Mouse (Mus musculus) C2C12 (cell line): Measurements from ENCODE around the gene Tekt1. TPM values are rescaled to one million over a fixed set of nuclear protein-coding genes. Genes with fewer than 3 reads are reported as not detected.
A peak's percentile ranks its signal among the peaks of the same experiment; 100 is the strongest.

ENCODE experiments used
- H3K27me3 ChIP-seq: one replicate; pipeline ENCODE4 v1.6.1; 2011; ENCODE audit not compliant: control insufficient read depth, insufficient read depth, insufficient read length
- H3K36me3 ChIP-seq: one replicate; pipeline ENCODE4 v1.6.1; 2011; ENCODE audit not compliant: control insufficient read depth, insufficient read depth
- H3K4me3 ChIP-seq: one replicate; pipeline ENCODE4 v1.5.1; 2011; ENCODE audit warnings: mild to moderate bottlenecking, control low read depth; ENCODE audit not compliant: poor library complexity, insufficient read depth, severe bottlenecking
- H3K79me2 ChIP-seq: one replicate; pipeline ENCODE4 v1.6.1; 2011; ENCODE audit not compliant: control insufficient read depth, insufficient read depth
- H3K79me3 ChIP-seq: one replicate; pipeline ENCODE4 v1.6.1; 2011; ENCODE audit warnings: low read depth, control low read depth
- H3ac ChIP-seq: one replicate; pipeline ENCODE3; 2011; ENCODE audit warnings: low read depth; ENCODE audit not compliant: control insufficient read depth, insufficient read length
- CEBPB ChIP-seq: IDR thresholded peaks from one replicate; pipeline ENCODE4 v1.6.1; 2011; ENCODE audit warnings: low read depth, mild to moderate bottlenecking, control low read depth, moderate library complexity
- CTCF ChIP-seq: IDR thresholded peaks from one replicate; pipeline ENCODE4 v1.5.1; 2011; ENCODE audit not compliant: control insufficient read depth, insufficient read depth, insufficient read length
- FOSL1 ChIP-seq: IDR thresholded peaks from one replicate; pipeline ENCODE4 v1.8.0; 2011; ENCODE audit warnings: mild to moderate bottlenecking, low read length; ENCODE audit not compliant: poor library complexity, insufficient read depth, severe bottlenecking
- MAX ChIP-seq: IDR thresholded peaks from one replicate; pipeline ENCODE4 v1.6.1; 2011; ENCODE audit warnings: mild to moderate bottlenecking, control low read depth
- MYOD1 ChIP-seq: IDR thresholded peaks from one replicate; pipeline ENCODE4 v1.6.1; 2011; ENCODE audit warnings: low read depth; ENCODE audit not compliant: control insufficient read depth, insufficient read length
- MYOG ChIP-seq: IDR thresholded peaks from one replicate; pipeline ENCODE4 v1.6.1; 2011; ENCODE audit not compliant: control insufficient read depth, insufficient read length; ENCODE audit errors: extremely low read depth
- USF1 ChIP-seq: IDR thresholded peaks from one replicate; pipeline ENCODE4 v1.6.1; 2011; ENCODE audit warnings: low read depth, mild to moderate bottlenecking, control low read depth, moderate library complexity
- long read RNA-seq, 2 experiments: library from polyadenylated mRNA; unstranded; transcript quantifications; one replicate each; pipeline ENCODE4 v2.0.0; 2019 to 2020
- polyA plus RNA-seq: library from polyadenylated mRNA; unstranded; fragments of >200 nt; fragmentation: generic; extraction: Trizol; gene quantifications from one replicate; pipeline ENCODE4 v1.2.1, GENCODE M21; 2012; ENCODE audit warnings: missing spikeins

Tekt1 gene
- polyA plus RNA-seq = not detected
- long read RNA-seq, experiment 1 = 0 reads
- long read RNA-seq, experiment 2 = 0 reads

DNA sequence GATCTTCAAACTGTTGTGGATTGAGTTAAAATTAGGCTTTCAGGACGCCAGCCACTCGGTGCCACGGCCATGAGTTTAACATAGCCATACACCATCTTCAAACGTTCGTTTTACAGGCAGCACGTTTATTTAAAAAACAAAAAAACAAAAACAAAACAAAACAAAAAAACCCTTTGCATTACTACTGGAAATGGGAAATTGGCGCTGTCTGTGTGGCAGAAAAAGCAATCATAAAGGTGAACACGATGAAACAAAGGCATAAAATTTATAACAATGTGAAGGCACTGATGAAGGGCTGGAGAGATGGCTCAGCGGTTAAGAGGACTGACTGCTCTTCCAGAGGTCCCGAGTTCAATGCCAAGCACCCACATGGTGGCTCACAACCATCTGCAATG lies at the start of gene Tekt1:
Tekt1 (minus strand) TSS at position 96 of the 395 bp plus-strand sequence.
- no peaks in the 10 kb centered on the region for H3K79me2 ChIP-seq
- TF ChIP-seq CTCF (no peak), CEBPB (no peak), MYOG (no peak), USF1 (no peak), FOSL1 (no peak), MYOD1 (no peak), MAX (no peak)
- H3ac ChIP-seq = no peak within 1 kb of the TSS

DNA sequence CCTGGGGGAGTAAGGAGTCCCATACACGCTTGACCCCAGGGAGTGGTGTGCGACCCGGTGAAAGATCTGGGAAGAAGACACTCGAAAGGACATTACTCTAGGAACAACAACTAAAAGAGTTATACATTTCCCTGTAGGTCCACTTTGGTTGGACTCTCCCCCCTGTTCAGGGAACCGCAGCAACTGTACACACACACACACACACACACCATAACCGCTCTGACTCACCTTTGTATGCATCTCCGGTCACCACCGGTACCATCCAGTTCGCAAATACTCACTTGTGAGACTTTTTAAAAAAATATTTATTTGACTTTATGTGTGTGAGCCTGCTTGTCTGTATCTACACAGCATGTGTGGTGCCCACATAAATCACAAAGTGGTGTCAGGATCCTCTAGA lies 49.7 kb upstream of the Tekt1 start:
- H3K4me3 ChIP-seq = no peak overlapping the region
- H3K36me3 ChIP-seq = no peaks in the 10 kb centered on the region
- TF ChIP-seq FOSL1 (no peak), CEBPB (no peak), CTCF (no peak), MAX (no peak), USF1 (no peak), MYOG (no peak)
- H3ac ChIP-seq = no peak overlapping the region
- peaks cover 80% of the 10 kb centered on the region for H3K27me3 ChIP-seq
- no peaks in the 10 kb centered on the region for H3K79me3 ChIP-seq
- H3K79me2 ChIP-seq = no peaks in the 10 kb centered on the region

More for the DNA sequence above, at the start of gene Tekt1:
- H3K27me3 ChIP-seq = peaks cover 41% of the 10 kb centered on the region
- H3K4me3 ChIP-seq = no peak within 1 kb of the TSS
- no peaks in the 10 kb centered on the region for H3K79me3 ChIP-seq
- H3K36me3 ChIP-seq = no peaks in the 10 kb centered on the region

DNA sequence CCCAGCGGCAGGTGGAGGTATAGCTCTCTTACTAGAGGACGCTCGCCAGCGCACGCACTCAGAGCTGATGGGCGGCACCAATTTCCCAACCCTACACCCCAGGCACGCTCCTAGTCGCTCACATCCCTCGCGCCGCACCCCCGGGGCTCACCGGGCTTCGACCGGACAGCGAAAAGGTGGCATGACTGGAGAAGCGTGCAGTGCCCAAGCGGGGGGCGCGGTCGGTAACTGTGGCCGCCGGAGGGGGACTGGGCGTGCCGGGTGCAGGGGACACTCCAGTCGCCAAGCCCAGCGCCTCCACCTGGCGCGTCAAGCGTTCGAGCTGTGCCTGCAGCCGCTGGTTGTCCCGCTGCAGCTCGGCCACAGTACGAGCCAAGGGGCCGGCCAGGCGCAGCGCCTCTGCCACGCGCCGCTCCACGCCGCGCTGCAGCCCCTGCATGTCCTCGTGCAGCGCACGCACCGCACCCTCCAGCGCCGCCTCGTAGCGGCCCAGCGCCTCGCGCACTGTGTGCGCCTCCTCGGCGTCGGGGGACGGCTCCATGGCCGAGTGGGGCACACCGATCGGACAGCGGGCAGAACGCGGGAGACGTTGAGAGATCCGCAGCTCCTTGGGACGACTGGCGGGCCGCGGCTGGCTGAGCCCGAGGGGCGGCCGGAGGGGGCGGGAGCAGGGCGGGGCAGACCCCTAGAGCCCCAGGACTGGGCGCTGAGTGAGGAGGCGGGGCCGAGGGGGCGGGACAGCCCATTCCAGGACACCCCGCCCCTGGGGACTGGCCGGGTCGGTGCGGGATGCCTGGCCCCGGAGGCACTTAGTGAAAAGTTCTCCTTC lies 49.1 kb upstream of the Tekt1 start, which contains the start of gene Smtnl2:
Smtnl2 (minus strand) TSS at position 621 of the 829 bp plus-strand sequence.
- Histone ChIP-seq H3ac (peak within 1 kb of the TSS; percentile 68), H3K4me3 (no peak within 1 kb of the TSS), H3K79me2 (no peaks in the 10 kb centered on the region), H3K27me3 (peaks cover 85% of the 10 kb centered on the region), H3K36me3 (no peaks in the 10 kb centered on the region), H3K79me3 (no peaks in the 10 kb centered on the region)
- TF ChIP-seq MYOG (no peak), USF1 (no peak)

DNA sequence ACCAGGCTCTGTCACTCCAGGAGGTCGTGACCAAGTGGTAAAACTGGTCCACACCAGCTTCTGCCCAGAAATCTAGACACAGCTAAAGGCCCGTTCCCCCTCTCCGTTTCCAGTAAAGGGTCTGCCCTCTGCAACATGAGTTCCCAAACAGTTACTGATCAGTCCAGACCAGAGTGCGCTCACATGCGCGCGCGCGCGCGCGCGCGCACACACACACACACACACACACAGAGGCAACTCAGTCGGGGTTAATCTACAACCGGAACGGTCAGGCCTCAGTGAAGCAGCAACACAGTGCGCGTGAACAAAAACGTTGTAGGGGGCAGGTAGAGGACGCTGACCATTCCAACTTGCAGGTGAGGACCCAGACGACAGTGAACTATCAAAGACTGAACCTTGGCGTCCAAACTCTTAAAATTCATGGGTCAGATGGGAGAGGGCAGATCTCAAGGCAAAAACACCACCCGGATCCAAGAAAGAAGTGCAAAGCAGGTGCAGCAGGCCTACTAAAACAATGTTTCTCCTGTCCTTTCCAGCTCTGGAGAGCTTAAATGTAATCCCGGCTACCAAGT lies 48.4 kb upstream of the Tekt1 start:
- Histone ChIP-seq H3K4me3 (no peak overlapping the region), H3ac (no peak overlapping the region)

DNA sequence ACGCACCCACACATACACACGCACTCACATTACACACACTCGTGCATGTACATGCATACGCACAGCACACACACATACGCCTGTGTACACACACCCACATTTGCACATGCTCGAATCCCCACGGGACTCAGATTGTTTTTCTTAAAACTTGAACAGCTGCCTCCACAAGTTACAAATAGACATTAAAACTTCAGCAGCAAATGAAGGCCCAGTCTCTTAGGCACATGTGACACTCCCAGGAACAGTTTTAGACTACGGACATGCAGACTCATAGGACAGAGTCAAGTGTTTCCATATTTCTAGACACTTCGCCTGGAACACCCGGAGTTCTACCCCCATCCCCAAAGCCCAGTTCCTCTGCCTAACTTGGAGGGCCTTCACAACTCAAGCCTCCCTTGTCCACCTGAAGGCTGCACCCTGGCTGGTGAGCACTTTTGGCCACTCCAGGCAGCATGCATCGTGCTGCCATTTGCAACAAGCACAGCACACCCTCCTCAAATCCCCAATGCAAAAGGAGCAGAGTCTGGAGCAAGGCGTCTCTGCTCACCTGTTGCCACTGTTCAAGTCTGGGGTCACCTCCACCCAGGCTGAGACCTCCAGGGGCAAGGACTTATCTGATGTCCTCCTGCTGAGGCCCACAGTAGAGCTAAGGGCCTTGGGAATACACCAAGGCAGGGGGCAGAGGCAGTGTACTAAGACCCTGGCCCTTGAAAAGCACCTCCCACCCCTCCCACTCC lies 47.6 kb upstream of the Tekt1 start:
- H3K79me3 ChIP-seq = no peaks in the 10 kb centered on the region
- H3ac ChIP-seq = no peak overlapping the region
- TF ChIP-seq MYOD1 = no peak
- TF ChIP-seq USF1 = no peak
- TF ChIP-seq MAX = no peak
- no peak for TF ChIP-seq FOSL1
- TF ChIP-seq CTCF = no peak
- H3K36me3 ChIP-seq = no peaks in the 10 kb centered on the region
- no peaks in the 10 kb centered on the region for H3K79me2 ChIP-seq
- H3K27me3 ChIP-seq = peaks cover 86% of the 10 kb centered on the region
- no peak overlapping the region for H3K4me3 ChIP-seq

More for the DNA sequence above, 48.4 kb upstream of the Tekt1 start:
- Histone ChIP-seq H3K79me3 (no peaks in the 10 kb centered on the region), H3K36me3 (no peaks in the 10 kb centered on the region), H3K27me3 (peaks cover 88% of the 10 kb centered on the region), H3K79me2 (no peaks in the 10 kb centered on the region)
- TF ChIP-seq USF1 (no peak), FOSL1 (no peak), MYOG (no peak)
